Mouse (Mus musculus) megakaryocyte progenitor cell, adult 5-6 weeks (primary cell): ENCODE data around the gene Pprc1. TPM values are rescaled to one million over a fixed set of nuclear protein-coding genes. Genes with fewer than 3 reads are reported as not detected.

Experiments
- ATAC-seq: replicated peaks from 2 replicates; pipeline ENCODE4 v1.8.0; 2016; ENCODE audit warnings: mild to moderate bottlenecking, moderate TSS enrichment, inconsistent platforms; ENCODE audit not compliant: poor library complexity
- total RNA-seq, 2 experiments: library from RNA; stranded (forward) in 1 of 2; stranded (reverse) in 1 of 2; fragments of 157-497, 149-512 nt in 1 of 2; fragments of 200-1000 nt in 1 of 2; gene quantifications; 2 replicates each; pipeline versions ENCODE4 v1.2.3 to v1.2.4; 2015 to 2017

Pprc1 gene
- total RNA-seq (2015) (56.6 and 59.6 TPM in 2 replicates), total RNA-seq (2017) (20.7 and 26.0 TPM in 2 replicates)

- ATAC-seq: no peak
These were observed at the start of gene Pprc1 for GRCm38 (mm10) chr19:46044271-46044992. Gene Pprc1, plus strand, starts transcription at chr19:46044886.

DNA sequence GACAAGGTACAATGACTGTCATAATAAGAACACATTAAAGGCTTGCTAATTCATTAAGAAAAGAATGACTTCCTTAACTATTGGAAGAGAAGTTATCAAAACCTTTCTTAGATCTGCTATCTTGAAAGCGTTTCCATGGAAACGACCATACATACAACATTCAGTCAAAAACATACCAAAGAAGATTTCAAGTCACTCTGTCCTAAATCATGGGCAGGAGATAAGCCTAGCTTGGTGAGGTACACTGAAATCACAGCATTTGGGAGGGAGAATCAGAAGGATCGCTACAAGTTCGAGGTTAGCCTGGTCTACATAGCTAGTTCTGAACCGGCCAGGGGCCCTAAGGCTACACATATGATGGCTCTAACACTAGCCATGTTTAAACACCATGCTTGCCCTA is 47.3 kb upstream of the Pprc1 start:
- ATAC-seq: no peak

DNA sequence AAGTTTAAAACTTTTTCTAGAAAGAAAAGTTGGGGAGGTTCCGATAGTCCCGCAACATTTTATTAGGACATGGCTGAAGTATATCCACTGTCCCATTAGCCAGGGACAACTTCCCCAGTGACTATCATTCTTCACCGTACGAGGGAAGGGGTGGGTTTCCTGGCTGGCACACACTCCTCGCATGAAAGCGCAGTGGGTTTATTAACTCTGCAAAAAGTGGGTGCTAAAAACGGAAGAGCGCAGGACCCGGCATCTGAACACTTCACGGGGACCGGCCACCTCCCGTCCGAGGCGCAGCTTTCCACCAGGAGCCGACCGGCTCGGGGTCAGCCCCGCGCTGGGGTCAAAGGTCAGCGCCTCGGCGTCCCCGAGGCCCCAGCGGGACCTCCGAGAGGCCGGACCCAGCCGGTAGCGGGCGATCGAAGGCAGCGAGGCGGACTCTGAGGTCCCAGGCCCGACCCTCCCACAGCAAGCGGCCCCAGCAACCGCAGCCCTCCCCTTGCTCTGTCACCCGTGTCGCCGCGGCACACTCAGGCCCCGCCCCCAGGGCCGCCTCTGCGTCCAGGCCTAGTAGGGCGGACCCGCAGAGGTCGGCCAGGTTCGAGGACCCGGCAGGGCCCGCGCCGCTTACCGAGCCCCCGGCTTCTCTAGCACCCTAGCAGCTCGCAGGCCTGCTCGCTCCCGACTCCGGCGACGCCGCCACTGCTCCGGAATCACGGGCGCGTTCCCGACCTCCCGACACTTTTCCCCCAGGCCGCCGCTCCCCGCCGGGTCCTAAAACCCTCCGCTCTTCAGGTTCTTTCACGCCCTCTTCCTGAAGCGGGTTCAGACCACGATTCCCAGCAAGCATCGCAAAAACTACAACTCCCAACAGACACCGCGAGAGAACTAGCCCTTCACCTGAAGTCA is 46.6 kb upstream of the Pprc1 start, which contains the start of gene Armh3:
TSS of gene Armh3 (minus strand) at position 704 of the 909 bp plus-strand sequence.
- peak; percentile 94 for ATAC-seq

DNA sequence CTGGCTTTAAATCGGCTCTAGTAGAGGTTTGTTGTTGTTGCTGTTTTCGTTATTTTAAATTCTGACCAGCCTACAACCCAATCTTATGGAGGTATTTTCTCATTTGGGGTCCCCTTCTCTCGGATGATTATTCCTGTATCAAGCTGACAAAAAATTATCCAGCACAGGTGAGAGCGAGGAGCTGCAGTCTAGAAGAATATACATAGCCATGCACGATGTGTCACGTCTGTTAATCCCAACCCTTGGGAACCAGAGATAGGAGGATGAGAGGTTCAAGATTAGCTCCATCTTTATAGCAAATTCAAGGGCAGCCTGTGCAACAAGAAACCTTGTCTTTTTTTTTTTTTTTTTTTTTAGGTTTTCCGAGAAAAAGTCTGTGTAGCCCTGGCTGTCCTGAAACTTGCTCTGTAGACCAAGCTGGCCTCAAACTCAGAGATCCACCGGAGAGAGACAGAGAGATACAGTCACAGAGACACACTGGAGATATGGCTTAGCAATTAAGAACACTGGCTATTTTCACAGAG is 45.9 kb upstream of the Pprc1 start:
- no peak for ATAC-seq

DNA sequence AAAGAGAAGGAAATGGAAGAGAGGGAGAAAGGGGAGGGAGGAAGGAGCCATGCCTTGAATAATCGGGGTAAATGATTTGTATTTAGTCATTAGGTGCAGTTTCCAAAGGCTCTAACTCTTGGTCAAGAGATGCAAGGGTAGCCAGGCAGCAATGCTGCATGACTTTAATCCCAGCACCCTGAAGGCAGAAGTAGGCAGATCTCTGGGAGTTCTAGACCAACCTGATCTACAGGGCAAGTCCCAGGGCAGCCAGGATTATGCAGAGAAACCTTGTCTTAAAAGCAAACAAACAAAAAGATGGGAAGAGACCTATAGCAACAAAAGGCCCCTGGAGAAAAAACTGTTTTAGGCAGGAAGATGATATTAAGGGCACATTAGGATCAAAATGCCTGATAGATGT is 45.3 kb upstream of the Pprc1 start:
- ATAC-seq: no peak

- ATAC-seq: no peak
These were observed 42.4 kb upstream of the Pprc1 start for GRCm38 (mm10) chr19:46002279-46002678.

GRCm38 (mm10) chr19:46003371-46004226 is 41.1 kb upstream of the Pprc1 start, which contains the start of gene Hps6:
Gene Hps6, plus strand, starts transcription at chr19:46003508.
- ATAC-seq: peak; percentile 94

GRCm38 (mm10) chr19:46004814-46005466 is 39.7 kb upstream of the Pprc1 start:
- no peak for ATAC-seq

DNA sequence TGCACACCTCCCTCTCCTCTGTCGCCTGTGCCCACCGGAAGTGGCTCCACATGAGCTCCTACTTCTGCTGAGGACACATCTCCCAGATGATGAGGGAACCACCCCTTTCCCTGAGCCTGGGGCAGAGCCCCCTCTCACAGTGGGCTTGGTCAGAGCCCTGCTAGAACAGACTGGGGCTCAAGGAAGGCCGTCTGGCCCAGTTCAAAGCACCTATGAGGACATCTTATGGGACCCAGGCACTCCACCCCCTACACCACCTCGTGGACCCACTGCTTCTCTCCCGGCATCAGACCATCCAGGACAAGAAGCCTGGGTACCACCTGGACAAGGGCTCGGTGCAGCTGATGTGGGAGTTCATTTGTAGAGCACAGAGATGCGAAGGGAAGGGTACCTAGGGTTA is 39.0 kb upstream of the Pprc1 start:
- ATAC-seq: no peak

- ATAC-seq: peak; percentile 100
These were observed 30.0 kb upstream of the Pprc1 start for GRCm38 (mm10) chr19:46014572-46015178.

DNA sequence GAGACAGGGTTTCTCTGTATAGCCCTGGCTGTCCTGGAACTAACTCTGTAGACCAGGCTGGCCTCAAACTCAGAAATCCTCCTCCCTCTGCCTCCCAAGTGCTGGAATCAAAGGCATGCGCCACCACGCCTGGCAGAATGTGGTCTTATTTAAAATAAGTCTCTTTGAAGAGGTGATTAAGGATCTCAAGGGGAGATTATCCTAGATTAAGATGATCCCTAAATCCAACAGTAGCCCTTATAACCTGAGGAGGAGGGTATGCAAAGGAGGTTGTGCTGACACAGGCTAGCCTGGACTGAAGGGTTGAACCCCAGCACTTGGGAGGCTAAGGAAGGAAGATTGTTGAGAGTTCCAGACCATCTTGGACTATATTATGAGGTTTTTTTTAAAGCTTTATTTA is 28.7 kb upstream of the Pprc1 start:
- no peak for ATAC-seq

DNA sequence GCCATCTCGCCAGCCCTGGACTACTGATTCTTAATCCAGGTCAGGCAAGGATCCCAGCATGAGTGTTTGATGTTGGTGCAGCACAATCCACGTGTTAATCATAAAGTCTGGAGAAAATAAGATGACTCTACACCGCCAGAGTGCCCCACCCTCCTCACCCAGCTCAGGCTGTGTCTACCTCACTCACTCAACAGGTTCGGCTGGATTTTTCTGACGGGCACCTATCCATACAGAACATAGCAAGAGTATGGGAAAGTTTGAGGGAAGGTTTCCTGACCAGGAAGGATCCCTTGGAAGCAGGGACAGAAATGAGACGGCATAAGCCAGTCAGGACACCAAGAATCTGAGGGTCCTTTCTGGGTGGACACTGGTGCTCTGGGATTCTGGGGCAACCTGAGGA is 19.7 kb upstream of the Pprc1 start:
- ATAC-seq: no peak

GRCm38 (mm10) chr19:46026567-46026966 is 18.1 kb upstream of the Pprc1 start:
- peak; percentile 54 for ATAC-seq

GRCm38 (mm10) chr19:46028747-46029320 is 15.9 kb upstream of the Pprc1 start:
- peak; percentile 56; the same call in 1 of the 2 replicates for ATAC-seq

- ATAC-seq: no peak
These were observed 15.0 kb upstream of the Pprc1 start for GRCm38 (mm10) chr19:46029652-46030051.

DNA sequence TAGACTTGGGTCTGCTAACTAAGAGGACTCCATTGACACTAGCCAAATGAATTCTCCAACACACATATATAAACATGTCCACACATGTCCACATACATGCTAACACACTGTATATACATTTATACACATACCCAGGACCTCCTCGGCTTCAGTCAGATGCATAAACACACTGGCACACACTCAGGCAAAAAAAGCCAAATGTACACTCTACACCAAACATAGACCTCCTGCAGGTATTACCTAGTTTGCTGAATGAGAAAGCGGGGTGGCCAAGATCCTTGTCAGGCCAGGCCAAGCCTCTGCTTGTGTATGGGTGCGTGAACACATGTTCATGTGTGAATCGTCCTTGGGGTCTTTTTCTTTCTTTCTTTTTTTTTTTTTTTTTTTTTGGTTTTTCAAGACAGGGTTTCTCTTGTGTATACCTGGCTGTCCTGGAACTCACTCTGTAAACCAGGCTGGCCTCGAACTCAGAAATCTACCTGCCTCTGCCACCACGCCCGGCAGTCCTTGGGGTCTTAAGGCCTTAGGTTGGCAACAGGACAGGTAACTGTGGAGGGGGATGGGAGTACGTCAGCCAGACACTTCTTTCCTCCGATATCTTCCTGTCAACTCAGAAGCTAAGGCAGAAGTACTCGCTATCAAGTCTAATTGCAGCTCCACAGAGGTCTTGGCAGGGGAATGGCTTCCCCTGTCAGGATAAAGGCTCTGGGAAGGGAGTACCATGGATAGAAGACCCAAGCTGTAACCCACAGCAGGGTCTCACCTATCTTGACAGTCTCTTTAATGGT is 14.3 kb upstream of the Pprc1 start:
- no peak for ATAC-seq

GRCm38 (mm10) chr19:46031689-46032432 is 12.8 kb upstream of the Pprc1 start:
- no peak for ATAC-seq
